Mouse (Mus musculus) heart, adult 9 months (tissue): Measurements from ENCODE around the gene Fbxw21.
A peak's percentile ranks its signal among the peaks of the same experiment; 100 is the strongest.

Experiments
- DNase-seq, 2 experiments: peaks; one replicate each; pipeline ENCODE4 v3.0.0; 2022; ENCODE audit warnings: low spot score in 2 of 2

The Fbxw21 gene

DNA sequence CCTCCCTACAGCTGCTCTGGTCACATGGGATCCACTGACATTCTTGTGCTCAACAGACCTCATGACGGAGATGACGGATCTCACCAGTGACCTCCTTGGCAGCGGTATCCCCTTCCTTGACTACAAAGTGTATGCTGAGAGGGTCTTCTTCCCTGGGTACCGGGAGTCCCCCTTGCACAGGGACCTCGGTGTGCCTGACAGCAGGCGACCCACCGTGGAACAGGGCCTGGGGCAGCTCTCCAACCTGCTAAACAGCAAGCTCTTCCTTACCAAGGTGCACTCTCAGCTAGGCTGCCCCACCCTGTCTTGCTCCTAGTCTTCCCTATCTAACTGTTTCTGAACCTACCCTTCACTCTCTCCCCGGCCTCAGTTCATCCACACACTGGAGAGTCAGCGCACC, 50.2 kb downstream of the Fbxw21 start:
- no peak for DNase-seq

DNA sequence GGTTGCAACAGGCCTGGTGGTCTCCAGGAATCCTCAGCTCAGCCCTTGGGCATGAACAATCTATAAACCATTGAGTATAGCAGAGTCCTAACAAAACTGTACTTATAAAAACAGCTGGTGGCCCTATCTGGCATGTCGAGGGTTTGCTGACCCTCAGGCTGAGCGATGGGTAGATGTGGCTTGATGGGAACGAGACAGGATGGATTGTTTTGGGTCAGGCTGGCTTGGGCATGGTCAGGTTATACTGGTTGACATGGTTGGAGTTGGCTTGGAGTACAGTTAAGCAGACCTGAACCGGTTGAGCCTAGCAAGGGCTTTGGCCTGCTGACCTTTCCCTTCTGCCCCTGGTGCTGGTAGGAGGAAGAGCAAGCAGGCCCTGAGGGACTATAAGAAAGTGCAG, 50.7 kb downstream of the Fbxw21 start:
- DNase-seq: no peak

DNA sequence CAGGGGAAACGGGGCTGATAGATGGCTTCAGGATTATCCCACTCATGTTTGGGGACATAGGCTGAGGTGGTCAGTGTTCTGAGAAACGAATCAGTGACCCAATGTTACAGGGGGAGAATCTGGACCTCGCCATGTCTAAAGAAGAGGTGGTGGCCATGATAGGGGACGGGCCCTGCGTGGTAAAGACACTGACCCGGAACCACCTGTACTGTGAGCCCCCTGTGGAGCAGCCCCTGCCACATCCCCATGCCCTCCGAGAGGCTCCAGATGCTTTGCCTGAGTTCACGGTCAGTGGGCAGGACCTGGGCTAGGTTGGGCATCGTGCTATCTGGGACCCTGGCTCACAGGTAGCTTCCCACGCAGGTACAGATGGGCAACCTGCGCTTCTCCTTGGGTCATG, 51.6 kb downstream of the Fbxw21 start:
- no peak for DNase-seq

DNA sequence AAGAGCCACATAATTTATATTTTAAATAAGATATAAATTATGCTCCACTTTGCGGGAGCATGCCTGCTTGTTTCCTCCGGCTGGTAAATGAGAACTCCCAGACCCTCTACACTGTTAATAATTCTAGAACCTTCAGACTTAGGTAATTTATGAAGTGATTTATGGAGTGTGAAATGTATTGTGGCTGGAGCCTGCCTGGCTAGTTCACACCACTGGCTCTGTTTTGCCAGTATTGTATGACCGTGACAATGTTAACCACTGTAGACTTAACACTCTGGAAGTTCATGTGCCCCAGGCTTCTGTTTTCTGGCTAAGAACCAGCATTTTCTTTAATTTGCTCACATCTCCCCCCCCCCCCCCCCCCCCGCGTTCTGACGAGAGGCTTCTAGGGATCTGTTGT, 54.5 kb downstream of the Fbxw21 start:
- no peak for DNase-seq

DNA sequence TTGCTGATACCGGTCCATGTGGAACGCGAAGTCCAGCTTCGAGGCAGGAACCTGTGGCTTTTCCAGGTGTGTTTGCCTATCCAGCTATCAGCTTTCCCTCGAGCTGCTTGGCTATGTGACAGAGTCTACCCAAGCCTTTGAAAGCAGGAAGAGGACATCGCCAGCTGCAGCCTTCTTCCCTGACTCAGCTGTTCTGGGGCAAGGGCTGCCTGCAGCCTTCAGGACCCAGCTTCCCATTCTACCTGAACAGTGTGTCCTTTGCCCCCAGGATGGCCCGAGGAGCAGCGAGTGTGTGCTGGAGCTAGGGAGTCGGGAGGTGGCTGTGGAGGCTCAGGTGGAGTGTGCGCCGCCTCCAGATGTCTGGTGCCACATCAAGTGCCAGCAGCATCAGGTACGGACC, 56.2 kb downstream of the Fbxw21 start:
- DNase-seq: no peak

DNA sequence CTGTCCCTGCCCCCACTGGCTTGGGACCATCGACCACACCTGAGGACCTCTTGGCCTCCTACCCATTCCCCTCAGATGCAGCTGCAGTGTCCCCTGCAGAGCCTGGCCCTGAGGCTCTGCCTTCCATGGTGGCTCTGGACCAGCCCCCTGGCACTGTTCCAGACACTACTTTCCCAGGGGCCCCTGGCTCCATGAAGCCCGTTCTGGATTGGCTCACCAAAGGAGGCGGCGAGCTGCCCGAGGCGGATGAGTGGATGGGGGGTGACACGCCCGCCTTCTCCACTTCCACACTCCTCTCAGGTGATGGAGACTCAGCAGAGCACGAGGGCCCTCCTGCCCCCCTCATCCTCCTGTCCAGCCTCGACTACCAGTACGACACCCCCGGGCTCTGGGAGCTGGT, 56.8 kb downstream of the Fbxw21 start:
- DNase-seq: no peak

DNA sequence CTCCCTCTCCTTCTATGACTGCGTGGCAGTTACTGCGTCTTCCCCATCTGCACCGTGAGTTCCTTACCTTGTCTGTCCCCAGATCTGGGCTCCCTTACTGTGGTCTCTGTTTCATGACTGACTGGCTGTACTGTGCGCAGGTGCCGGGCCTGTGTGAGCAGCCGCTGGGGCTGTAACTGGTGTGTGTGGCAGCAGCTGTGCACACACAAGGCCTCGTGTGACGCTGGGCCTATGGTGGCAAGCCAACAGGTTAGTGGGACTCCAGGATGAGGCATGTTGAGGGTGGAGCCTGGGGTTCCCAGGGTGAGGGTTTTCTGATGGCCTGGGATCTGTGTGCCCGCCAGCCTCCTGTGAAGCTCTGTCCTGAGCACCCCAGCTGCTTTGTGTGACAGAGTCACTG, 57.8 kb downstream of the Fbxw21 start:
- DNase-seq: no peak

DNA sequence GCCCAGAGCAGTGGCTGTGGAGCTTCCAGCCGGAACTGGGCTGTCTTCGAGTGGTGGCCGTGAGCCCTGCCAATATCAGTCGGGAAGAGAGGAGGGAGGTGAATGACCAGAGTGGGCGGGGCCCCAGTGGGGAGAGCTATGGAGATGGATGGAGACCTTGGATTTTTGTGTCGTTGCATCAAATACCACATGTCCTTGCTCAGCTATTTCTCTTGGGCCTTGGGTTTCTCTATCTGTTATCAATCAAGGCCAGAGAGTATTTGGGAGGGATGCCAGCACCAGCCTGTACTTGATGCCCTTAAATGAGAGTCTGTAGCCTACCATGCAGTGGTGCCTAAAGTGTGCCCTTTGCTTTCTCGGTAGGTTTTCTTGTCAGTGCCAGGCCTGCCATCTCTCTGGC, 58.6 kb downstream of the Fbxw21 start:
- DNase-seq: no peak

DNA sequence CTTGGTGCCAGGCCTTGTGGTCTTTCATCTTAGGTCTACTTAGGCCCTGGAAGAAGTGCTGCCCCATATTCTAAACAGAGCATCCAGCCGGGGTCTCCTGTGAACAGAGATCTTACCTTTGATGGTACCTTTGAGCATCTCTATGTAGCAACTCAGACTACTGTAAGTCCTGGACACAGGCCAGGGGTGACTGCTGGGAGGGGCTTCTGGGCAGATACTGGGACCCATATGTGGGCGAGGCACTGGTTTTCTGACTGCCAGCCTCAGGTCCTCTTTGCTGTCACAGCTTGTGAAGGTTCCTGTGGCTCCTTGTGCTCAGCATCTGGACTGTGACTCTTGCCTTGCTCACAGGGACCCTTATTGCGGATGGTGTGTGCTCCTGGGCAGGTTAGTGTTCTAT, 59.3 kb downstream of the Fbxw21 start:
- no peak for DNase-seq

DNA sequence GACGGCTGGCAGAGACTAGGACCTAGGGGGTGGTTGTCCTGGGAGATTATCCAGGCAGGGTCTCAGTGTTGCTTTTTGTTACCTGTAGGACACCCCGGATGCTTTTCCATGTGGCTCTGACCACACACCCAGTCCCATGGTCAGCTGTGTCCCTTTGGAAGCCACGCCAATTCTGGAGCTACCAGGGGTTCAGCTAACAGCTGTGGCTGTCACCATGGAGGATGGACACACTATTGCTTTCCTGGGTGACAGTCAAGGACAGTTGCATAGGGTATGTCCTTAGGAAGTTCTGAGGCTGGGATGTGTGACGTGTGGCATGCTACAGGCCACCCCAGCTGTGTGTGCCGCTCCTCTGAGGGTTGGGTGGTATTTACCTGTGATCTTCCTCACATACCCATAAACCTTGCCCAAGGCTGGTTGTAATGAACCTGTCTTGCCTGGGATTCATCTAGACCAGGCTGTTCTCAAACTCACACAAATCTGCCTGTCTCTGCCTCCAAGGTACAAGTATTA, 59.9 kb downstream of the Fbxw21 start:
- no peak for DNase-seq

DNA sequence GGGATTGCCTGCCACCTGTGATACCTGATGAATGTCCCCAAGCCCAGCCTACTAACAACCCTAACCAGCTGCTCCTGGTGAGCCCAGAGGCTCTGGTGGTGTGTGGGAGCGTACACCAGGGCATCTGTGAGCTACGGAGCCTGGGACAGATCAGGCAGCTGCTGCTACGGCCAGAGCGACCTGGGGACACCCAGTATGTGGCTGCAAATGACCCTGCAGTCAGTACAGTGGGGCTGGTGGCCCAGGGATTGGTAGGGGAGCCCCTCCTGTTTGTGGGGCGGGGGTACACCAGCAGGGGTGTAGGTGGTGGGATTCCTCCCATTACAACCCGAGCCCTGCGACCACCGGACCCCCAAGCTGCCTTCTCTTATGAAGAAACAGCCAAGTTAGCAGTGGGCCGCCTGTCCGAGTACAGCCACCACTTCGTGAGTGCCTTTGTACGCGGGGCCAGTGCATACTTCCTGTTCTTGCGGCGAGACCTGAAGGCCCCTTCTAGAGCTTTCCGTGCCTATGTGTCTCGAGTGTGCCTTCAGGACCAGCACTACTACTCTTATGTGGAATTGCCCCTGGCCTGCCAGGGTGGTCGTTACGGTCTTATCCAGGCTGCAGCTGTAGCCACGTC, 61.4 kb downstream of the Fbxw21 start:
- no peak for DNase-seq

DNA sequence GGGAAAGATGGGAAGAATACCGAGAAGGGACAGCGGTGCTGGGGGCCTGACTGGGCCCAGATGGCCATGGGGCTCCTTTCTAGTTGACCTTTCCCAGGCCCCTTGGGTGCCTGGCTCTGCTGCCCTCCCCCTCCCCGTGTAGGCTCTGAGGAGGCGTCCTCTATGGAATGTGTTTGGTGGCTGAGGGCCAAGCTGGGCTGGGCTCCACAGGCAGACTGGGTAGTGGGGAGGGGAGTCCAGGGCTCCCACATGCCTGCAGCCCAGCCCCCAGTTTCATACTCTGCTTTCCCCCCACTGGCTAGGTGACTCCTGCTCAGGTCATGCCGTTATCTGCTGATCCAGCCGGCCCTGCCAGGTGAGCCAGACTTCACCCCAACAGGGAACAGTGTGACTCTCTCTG, 62.9 kb downstream of the Fbxw21 start:
- peak; percentile 61 to 77 for DNase-seq

DNA sequence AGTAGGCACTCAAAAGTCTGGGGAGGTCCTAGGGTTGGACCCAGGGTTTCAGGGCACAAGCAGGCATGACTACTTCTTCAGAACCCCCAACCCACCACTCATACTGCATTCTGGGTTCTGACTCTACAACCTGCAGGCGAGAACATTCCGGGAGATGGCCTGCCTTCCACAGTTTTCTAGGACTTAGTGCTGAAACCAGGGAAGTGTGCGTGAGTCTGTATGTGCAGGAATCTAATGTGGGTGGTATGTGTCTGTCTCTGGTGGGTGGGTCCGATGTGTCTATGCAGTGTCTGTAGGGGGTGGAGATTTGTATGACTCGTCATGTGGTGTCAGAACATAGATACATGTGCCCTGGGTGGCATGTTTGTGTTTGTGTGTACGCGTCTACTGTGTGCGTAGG, 63.5 kb downstream of the Fbxw21 start:
- DNase-seq: no peak

DNA sequence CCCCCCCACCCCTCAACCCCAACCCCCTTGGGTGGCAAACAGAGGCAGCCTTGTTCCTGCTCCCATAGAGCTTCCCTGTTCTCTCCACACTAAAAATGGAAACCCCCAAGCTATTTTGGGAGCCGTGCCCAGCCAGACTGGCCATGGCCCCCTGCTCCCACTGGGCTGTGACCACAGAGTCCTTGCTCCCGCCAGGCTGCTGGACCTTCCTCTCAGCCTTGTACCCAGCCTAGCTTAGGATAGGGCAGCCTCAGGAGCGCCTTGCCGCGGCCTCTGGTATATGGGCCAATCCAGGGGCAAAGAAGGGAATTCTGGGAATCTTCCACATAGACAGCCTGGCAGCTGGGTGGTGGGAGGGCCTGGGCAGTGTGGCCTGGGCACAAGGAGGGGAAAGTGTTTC, 64.0 kb downstream of the Fbxw21 start:
- peak; percentile 62 to 68 for DNase-seq

DNA sequence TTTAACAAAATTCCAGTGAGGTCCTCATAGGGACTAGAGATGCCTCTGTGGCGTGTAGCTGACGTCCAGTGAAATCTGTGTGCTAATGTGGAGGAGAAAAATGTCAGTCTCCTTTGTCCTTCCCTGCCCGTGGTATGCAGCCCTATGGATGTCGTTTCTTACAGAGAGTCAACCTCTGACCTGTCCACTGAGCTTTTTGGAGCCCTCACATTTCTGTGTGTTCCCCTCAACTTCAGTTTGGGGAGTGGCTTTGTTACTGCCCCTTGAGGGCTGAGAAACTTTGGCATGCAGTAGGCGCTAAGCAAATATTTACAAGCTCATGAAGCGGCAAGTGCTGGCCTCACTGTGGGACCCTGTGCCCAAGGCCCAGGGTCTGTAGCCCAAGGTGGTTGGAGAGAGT, 64.5 kb downstream of the Fbxw21 start:
- DNase-seq: no peak

DNA sequence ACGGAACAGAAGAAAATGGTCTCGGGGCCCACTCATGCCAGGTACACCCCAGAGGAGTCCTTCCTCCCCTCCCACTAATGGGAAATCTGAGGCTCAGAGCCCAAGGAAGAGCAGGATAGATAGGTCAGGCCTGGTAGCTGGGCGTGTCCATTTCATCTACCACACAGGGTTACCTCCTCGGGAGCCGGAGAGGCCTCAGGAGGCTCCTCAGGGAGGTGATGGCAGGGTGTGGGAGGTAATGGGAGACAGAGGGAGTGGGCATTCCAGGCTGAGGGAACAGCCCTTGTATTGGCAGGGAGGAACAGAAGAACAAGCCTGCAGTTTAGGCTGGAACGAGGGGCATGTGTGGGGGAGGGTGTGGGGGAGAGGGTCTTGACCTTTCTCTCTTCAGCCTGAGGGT, 65.0 kb downstream of the Fbxw21 start:
- DNase-seq: no peak

DNA sequence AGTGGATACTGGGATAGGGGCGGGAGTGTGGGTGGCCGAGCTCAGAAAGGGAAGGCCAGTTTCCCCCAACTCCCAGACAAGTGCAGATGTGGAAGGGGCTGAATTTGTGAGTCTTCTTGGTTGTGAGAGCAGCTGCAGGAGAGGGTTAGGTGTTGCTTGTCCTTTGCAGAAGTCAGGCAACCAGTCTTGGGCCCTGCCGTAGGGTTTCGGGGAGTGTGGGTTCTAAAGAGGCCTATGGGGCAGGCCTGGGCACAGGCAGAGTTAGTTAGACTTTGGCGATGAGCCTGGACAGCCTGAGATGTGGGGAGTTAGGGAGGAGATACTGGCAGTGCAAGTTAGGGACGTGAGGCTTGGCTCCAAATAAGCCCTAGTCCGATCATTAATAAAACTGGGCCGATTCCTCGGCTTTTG, 65.6 kb downstream of the Fbxw21 start:
- peak in 1 of 2 experiments; percentile 15 for DNase-seq

DNA sequence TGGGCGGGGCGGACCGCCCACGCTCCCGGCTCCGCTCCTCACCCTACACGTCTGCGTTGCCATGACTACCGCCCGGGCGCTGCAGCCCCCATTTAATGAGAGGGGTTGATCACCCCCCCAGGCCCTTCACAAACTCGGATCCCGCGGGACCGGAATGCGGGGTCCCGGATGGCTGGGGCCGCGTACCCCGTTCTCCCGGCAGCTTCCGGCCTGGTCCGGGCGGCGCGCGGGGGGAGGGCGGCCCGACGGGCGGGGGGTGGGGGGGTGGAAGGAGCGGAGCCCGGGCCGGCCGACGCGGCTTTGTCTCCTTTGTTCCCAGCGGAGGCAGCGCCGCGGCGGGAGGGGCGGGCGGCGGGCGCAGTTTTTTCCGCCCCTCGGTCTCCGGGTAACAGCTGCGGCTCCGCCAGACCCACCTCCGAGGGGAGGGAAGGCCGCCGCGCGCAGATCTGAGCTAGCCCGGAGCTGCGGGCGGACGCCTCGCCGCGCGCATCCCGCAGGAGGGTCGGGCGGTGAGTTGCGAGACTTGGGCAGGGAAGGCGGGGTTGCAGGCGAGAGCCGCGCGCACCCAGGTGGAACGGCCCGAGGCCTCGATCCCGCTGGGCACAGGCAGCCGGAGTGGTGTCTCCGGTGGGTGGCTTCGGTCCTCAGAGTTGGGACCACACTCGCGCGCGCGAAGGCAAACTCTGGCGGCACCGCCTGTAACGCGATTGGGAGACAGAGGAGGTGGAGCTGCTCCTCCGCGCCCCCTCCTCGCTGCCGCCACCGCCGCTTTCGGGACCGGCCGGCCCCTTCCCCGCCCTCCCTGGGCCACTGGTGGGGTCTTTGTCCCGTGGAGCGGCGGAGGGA, 66.5 kb downstream of the Fbxw21 start, which contains the start of gene Plxnb1:
Plxnb1 (plus strand) TSS at position 253 of the 846 bp plus-strand sequence.
- DNase-seq: peak; percentile 55 to 56

DNA sequence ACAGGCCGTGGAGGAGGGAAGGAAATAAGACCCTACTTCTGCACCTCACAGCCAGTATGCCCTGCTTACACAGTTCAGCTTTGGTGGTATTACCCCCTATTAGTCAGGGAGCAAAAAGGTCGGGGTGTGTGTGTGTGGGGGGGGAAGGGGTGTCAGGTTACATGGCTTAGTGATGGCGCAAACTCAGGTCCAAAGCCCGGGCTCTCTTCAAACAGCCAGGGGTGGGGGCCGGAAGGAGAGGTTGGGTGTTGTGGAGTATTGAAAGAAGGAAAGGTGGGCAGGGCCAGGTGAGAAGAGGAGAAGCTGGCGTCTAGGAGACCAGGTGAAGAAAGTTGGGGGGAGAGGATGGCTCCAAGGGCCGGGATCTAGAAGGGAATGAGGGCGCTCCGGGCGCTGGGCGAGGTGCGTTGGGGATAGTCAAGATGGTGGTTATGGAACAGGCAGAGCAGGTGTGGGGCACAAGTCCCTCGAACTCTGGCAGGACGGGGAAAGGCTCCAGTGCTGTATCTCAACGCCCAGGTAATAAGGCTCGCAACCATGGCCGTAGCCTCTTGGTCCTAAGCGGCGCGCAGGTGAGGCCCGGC, 67.2 kb downstream of the Fbxw21 start:
- no peak for DNase-seq

DNA sequence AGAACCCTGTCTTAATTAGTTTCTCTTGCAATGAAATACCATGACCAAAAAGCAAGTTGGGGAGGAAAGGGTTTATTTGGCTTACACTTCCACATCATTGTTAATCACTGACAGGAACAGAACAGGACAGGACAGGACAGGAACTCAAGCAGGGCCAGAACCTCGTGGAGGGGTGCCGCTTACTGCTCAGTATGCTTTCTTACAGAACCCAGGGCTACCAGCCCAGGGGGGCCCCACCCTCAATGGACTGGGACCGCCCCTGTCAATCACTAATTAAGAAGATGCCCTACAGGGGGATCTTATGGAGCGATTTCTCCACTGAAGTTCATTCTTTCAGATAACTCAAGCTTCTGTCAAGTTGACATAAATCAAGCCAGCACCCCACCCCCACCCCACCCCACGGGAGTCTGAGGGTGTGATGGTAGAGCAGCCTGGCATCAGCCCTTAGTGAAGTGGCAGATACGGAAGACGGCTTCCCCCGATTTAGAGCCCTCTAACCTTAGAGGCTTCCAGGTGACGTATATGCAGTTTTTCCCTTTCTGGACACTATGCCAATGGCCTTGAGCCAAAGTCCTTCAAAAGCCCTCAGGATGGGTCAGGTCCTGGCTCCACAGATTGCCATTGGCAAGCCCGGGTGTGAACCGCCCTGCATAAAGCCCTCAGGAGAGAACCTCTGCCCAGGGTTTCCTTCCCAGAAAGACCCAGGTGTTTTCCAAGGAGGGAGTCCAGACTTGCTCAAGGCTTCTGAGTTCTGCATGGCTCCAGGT, 67.9 kb downstream of the Fbxw21 start:
- peak in 1 of 2 experiments; percentile 57 for DNase-seq

DNA sequence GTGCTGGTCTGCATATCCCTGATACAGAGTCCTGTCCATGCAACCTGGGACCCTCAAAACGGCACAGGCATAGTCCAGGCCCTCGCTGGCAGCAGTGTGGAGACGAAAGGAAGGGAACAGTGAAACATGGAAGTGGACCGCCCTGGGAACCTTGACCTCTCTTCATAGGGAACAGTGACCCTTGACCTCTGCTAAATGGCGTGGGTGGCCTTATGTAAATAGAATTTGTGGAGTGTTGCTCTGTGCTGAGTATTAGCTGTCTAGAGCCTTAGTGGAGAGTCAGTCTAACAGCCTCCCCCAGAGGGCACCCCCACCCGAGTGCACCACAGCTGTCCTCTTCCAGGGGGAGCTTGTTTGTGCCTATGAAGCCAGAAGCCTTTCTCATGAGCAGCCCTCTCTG, 69.0 kb downstream of the Fbxw21 start:
- DNase-seq: no peak

DNA sequence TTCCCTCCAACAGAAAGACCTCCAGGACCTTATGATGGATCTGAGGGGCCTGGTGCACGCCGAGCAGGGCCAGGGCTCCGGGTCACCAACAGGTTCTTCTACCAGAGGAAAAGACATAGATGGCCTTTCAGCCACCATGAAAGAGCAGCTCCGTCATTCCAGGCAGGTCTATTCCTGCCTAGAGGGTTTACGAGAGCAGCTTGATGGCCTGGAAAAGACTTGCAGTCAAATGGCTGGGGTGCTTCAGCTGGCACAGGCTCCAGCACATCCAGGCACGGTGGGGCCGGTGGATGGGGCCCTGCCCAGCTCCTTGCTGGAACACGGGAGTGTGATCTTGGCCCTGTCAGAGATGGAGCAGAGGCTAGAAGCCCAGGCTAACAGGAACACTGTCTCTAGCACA, 70.0 kb downstream of the Fbxw21 start:
- DNase-seq: no peak
